Mouse (Mus musculus) granulocyte monocyte progenitor cell, adult 5-6 weeks (primary cell): ENCODE data around the gene Ccdc65. TPM values are rescaled to one million over a fixed set of nuclear protein-coding genes. Genes with fewer than 3 reads are reported as not detected.
"Not testable (repeated sequence)": the region's sequence is repeated elsewhere in the genome, so short reads cannot be mapped to it uniquely, and the experiment has no call there.

Experiments
- ATAC-seq: replicated peaks from 2 replicates; pipeline ENCODE4 v1.8.0; 2016; ENCODE audit warnings: mild to moderate bottlenecking, moderate TSS enrichment, inconsistent platforms; ENCODE audit not compliant: poor library complexity, severe bottlenecking
- total RNA-seq, 2 experiments: library from RNA; stranded (forward) in 1 of 2; stranded (reverse) in 1 of 2; fragments of 200-712, 200-1000 nt in 1 of 2; fragments of >200 nt in 1 of 2; fragmentation: Nextera tagmentation in 1 of 2; gene quantifications; 2 replicates each; pipeline ENCODE4 v1.2.3; 2014 to 2017

Gene Ccdc65
- total RNA-seq, 2 experiments from 2014 or later, result not detected

DNA sequence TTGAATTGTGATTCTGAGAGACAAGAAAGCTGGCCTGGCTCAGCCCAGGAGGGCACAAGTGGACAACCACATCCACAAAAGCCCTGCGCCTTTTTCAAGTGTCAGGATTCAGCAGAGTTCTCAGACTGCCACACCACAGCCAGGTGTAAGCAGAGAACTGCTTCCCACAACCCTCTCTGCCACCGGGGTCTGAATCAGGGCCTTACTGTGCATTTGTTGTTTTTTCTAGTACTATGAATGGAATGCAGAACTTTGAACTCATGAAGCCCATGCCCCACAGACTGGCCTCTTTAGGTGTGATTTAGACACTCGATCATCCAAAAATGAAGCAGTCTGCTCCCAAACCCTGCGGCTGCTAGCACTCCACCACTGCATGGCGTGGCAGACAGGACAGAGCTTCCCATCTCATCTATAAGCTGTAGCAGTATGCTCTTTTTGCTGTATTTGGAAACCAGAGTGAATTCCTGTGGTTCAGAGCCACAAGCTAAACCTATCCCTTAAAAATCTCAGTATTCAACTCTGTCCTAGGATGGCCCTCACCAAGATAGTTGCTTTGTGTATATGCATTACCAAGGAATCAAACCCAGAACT, 26.1 kb downstream of the Ccdc65 start:
- no peak for ATAC-seq

DNA sequence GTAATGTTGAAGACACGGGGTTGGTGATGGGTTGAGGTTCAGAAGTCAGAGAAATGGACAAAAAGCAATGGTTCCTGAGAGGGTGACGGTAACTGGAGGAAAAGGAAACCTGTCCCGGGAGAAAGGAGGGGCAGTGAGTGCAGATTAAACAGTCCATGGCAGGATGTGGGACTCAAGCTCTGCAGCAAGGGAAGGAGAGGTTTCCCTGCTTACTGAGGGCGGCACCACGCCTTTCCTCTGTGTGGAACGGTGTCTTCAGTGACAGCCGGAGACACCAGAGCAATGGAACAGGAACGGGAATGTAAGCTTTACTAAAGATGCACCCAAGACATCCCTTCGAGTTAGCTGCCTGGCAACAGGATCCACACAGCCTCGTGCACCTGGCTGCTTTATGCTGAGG, 28.5 kb downstream of the Ccdc65 start:
- no peak for ATAC-seq

DNA sequence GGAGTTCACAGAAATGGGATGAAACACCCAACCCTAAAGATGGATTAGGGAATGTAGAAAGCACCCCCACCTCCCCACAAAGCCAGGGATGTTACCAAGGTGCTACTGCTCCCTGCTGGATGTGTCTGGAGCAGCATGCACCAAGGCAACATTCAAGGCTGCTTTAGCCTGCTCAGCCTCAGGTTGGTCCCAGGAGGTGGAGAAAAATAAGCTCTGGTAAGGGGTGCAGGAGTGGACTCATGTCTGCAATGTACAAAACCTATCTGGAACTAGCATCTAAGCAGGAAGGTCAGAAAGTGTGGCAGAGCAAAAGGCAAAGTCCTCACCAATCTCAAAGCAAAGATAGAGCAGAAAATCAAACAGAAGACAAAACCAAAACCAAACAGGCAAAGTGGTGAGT, 29.9 kb downstream of the Ccdc65 start:
- no peak for ATAC-seq

DNA sequence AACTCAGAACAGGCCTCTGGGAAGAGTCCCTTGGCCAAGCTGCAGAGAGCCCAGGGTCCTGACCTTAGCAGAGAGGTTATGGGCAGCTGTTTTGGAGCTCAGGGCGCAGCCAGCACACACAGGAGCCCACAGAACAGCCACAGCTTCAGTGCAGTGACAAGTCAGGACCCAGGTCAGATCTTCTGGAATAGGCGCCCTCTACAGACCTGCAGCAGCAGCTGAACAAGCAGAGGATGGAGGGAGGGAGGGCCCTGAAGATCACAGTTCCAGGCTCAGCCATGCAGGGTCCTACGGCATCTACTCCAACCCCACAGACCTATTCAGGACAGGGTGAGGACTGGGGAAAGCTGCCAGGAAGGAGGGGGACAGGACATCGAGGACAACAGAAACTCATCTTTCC, 30.8 kb downstream of the Ccdc65 start:
- ATAC-seq, result no peak

DNA sequence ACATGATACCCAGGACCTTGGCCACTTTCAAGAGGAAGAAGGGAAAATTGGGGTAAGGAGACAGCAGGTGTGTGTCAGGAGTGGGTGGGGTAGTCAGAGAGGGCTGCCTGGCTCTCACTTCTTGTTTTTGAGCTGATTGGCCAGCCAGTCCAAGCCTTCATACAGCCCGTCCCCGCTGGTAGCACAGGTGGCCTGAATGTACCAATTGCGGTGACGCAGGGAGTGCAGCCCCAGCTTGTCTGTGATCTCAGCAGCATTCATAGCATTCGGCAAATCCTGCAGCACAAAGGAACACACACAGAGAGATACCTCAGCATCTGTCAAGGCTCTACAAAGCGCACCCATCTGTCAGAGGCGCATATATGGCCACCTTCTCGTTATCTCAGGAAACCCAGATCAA, 32.2 kb downstream of the Ccdc65 start:
- no peak for ATAC-seq

DNA sequence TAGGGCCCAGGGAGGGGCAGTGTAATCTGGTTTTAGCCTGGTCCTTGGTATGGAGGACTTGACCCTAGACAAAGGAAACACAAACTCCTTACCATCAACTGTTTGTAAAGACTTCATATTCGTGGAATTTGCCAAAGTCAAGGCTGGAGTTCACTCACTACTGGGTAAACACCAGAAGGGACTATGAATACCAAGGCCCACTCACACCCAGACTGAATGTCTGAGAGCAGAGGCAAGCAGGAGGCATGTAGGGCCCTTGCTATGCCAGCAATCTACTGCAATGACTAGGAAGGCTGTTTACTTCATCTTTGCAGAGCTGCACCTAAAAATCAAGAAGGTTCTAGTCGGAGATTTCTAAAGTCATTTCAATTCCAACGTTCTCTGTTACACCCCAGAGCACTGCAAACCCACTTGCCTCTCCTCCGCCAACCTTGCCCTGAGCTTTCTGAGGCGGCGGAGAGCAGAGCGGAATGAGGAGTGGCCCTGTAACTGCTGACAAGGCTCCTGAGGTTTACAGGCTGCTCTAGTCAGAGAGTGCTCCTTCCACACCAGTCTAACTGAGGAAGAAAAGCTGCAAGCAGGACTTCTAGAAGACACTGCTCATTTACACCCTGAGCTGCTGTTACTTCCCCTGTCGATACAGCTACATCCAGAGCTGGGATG, 34.9 kb downstream of the Ccdc65 start:
- no peak for ATAC-seq

DNA sequence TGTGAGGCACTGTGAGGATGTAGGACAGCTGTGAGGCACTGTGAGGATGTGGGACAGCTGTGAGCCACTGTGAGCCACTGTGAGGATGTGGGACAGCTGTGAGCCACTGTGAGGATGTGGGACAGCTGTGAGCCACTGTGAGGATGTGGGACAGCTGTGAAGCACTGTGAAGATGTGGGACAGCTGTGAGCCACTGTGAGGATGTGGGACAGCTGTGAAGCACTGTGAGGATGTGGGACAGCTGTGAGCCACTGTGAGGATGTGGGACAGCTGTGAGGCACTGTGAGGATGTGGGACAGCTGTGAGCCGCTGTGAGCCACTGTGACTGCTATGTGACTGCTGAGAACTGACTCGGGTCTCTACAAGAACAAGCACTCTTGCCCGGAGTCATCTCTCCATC, 35.9 kb downstream of the Ccdc65 start:
- ATAC-seq, result not testable (repeated sequence)

DNA sequence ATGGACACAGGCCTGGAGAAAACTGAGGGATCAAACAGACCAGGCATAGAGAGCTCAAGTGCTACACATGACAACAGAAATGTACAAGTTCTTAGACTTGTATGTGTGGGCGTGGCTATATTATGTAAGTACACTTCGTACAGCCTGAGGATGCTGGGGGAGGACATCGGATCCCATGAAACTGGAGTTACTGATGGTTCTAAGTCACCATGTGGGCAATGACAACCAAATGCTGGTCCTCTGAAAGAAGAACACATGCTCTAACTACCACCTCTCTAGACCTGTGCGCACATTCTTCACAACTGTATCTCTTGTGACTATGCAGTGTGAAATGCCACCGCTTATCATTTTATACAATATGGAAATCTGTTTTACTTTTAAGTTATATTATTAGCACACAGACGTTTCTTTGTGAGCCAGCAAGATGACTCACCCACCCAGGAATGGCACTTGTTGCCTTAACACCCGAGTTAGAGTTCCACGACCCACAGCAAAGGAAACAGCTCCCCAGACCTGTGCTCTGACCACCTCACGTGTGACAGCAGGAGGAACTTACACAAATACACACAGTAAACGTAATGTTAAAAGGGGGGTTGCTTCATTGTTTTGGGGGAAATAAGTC, 38.4 kb downstream of the Ccdc65 start:
- ATAC-seq, result no peak

DNA sequence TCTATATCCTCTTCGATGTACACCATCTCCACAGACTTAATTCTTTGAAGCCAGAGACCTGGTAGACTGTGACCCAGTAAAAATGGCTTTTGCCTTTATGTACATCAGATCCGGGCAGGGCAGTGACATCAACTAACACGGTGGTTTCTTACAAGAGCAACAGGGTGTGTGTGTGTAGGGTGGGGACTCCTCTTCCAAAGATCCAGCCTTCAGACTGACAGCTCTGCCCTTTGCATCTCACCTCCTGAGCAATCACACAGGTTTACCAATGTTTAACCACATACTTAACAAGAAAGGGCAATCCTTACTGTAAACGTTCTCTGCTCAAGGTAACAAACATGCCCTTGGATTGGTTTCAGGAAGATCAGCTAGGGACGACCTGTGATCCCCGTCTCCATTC, 39.3 kb downstream of the Ccdc65 start:
- no peak for ATAC-seq

DNA sequence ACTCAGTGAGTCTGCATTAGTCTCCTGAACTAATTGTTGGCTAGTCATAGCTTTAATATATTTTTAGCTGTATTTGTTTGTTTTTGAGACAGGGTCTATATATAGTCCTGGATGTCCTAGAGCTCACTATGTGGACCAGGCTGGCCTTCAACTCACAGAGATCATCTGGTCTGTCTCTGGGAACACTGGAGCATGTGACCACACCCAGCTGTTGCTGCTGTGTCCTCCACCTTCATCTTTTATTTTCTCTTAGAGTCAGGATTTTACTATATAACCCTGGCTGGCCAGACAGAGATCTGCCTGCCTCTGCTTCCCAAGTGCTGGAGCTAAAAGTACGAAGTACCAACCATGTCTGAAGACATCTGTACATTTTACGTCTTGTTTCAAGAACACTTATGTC, 41.1 kb downstream of the Ccdc65 start:
- ATAC-seq, result no peak

DNA sequence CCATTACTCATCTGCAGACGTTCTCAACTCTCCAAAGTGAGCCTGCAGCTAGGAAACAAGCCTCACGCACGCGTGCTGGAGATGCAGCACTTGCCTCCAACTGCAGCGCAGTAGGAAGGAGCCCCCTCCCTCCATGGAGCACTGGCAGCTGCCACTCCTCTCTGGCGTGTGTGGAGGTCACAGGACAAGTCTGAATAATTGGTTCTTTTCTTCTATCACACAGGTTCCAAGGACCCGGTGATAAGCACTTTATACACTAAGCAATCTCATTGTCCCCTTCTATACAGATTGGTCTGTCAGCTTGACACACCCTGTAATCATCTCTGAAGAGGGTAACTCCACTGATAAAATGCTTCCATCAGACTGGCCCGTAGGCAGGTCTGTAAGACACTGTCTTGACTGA, 45.0 kb downstream of the Ccdc65 start:
- ATAC-seq, result no peak

DNA sequence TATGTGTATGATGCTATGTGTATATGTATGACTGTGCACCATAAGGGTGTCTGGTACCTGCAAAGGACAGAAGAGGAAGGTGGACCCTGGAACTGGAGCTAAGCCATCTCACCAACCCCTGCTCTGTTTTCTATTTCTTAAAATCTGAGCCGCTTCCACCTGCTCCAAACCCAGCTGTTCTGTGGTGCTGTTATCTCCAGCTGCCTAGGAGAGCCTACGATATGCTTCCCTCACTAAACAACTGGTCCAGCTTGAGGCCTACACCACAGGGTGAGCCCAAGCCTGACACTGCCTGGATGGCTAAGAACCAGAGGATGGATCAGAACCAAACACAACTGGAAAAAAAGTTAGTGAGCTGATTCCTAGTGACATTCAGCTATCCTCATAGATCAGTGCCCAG, 46.1 kb downstream of the Ccdc65 start:
- no peak for ATAC-seq

DNA sequence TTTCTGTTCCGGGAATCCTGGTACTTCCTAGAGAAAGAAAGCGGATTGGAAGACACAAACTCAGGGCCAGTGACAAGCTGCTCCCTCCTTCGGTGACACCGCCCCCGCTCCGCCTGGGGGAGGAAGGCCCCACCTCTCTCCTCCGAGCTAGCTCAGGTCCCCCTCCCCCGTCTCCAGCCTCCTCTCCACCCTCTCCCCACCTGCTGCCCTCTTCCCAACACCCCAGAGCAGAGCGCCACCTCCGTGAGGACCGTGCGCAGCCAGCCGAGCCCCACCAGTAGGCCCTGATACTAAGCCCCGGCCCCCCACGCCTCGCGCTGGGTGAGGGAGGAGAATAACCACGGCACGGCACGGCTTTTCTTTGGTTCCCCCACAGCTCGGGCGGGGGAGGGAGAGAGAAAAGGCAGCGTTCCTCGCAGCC, 54.2 kb downstream of the Ccdc65 start:
- peak; percentile 67 for ATAC-seq

DNA sequence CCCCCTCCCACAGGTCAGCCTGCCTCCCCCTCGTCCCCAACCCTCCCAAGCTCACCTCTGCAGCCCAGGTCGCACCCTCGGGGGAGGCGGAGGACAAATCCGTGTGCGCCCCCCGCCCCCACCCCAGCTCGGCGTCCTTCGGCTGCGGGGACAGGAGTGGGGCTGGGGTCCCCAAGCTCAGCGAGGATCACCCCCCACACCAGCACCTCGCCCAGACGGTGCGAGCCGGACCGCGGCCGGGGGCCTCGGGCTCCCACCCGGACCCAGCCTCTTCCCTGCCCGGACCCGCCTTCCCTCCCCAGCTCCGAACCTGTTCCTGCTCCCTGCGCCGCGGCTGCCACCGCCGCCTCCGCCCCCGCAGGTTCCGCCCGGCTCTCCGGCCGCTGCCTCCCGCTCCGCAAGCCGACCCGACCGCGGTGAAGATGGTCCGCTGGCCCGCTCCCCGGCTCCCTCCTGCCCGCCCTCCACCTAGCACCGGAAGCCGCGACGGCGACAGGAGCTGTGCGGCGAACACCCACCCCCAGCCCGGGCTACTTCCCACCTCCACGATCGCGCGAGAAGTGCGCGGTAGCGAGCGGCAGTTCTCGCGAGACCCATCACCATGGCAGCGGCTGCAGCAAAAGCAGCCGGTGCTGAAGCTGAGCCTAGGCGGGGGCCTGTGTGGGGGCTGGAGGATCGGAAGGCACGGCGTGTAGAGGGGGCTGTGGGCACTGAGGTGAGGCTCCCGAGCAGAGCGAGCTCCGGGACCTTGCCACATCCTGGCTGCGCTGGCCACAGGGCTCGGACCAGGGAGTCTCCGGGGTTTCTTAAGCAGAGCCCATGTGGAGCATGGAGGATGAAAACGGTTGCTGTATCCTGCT, 54.9 kb downstream of the Ccdc65 start, which contains the start of gene Arf3:
Gene Arf3, minus strand, starts transcription at position 545 of the 860 bp plus-strand sequence.
- peak; percentile 88 for ATAC-seq

DNA sequence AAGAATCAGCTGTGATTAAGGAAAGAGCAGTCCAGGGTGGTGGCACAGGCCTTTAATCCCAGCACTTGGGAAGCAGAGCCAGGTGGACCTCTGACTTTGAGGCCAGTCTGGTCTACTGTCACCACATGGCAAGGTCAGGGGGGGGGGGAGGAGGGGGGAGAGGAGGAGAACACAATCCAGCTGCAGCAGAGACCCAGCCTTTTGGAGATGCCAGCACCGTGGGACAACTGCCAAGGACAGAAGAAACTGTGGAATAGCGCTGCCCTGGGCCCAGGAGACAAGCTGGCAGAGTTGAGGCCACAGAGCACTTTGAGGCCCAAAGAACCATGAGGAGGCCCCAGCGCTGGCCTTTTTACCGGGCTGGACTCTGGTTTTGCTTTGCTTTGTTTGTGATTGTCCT, 57.9 kb downstream of the Ccdc65 start:
- no peak for ATAC-seq

DNA sequence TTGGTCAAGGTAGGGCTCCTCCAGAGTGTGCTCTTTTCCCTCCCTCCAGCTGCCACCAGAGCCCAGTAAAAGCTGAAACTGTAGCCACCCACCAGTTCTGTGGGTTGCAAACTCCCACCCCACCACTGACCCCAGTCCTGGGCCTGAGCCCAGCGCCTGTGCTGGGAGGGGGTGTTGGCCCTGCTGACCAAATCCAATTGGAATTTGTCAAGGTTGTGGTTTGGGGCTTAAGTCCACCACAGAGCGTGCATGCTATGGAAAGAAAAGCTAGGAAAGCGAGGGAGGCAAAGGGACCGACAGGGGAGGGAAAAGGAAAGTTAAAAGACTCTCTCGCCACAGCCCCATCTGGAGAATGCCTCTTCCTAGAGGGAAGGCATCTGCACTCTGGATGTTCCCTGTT, 60.3 kb downstream of the Ccdc65 start:
- ATAC-seq, result no peak

DNA sequence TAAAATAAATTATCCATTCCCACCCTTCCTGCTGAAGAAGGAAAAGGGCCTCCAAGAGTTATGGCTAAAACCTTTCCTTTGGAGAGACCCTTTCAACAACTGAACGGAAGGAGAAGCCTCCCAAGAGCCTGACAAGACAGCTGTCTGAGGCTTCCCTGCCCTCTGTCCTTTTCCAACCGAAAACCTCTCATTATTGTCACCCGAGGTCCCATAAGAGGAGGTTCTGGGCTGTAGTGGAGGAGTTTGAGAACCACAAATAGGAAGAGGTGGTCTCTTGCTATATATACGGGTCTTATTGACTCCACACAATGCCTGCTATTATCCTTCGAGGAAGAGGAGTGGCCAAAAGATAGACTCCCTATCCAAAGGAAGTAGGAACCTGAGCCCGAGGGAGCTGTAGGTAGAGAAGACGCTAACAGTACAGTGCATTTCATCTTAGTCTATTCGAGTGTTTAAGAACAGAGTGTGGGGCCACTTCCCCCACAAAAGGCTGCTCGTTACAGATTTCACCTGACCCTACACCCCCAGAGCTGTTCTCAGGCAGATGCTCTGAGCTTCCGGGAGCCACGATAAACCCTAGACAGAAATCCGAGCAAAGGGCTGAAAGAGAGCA, 63.9 kb downstream of the Ccdc65 start:
- no peak for ATAC-seq

DNA sequence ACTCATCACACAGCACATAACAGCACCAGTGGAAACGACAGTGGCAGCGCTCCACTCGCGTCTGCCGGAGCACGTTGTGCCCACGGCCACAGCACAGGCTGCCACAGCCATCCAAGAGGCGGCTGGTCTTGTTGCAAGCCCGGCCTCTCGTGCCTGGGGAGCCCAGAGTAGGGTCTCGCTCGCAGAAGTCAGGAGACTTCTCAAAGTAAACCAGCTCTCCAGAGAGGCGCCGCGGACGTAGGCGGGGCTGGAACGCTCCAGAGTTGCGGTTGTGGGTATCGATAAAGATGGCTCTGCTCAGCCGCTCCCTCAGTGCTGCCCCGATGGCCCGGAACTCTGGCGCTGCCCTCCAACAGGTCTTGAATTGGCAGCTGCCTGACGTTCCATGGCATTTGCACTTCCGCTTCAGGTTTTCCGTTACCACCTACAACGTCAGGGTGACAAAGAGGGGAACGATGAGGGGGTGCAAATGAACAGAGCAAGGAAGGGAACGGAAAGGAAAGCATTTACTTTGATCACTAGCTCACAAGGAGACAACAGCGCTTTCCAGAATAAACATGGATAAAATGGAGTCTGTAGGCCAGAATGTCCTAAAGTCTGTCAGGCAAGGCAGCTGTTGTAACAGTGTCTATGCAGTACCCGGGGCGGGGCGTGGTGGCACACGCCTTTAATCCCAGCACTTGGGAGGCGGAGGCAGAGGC, 64.7 kb downstream of the Ccdc65 start:
- ATAC-seq, result peak; percentile 77
